Mouse (Mus musculus) megakaryocyte, embryonic 14.5 days (primary cell): ENCODE results near the gene Cntrob.

Experiments used
- FLI1 ChIP-seq: IDR thresholded peaks from 2 replicates; pipeline ENCODE4 v1.6.1; 2012; ENCODE audit warnings: low read length, inconsistent platforms, mixed read lengths
- GATA1 ChIP-seq: IDR thresholded peaks from 3 replicates; pipeline ENCODE4 v1.6.1; 2012; ENCODE audit warnings: mixed read lengths, low read length, inconsistent platforms, borderline replicate concordance

DNA sequence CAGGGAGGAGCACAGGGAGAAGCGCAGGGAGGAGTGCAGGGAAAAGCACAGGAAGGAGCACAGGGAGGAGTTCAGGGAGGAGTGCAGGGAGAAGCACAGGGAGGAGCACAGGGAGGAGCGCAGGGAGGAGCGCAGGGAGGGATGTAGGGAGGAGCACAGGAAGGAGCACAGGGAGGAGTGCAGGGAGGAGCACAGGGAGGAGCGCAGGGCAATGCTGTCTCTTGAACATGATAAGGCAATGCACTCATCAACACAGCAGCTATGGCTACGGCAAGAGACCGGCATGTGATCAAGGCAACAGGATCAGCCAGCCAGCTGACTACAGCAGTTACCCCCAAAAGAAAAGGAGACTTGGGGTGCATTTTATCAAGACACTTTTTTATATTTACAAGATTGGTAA lies 7.2 kb downstream of the Cntrob start:
- TF ChIP-seq FLI1, result no peak
- TF ChIP-seq GATA1, result no peak
